Mouse (Mus musculus) adrenal gland, postnatal 10 days (tissue): ENCODE data around the gene Aloxe3. TPM values are rescaled to one million over a fixed set of nuclear protein-coding genes. Genes with fewer than 3 reads are reported as not detected.

Source experiments
- DNase-seq: peaks from one replicate; pipeline ENCODE4 v3.0.0; 2021; ENCODE audit warnings: mixed read lengths
- total RNA-seq, 2 experiments: library from RNA; stranded (reverse); gene quantifications; 2 replicates each; pipeline ENCODE4 v1.2.3; 2021

Gene Aloxe3
- total RNA-seq, 2 experiments from 2014 or later: 0.60 to 0.76 TPM

GRCm38 (mm10) chr11:69125041-69125851 is 450 bp upstream of the Aloxe3 start:
- DNase-seq: peak; percentile 84

DNA sequence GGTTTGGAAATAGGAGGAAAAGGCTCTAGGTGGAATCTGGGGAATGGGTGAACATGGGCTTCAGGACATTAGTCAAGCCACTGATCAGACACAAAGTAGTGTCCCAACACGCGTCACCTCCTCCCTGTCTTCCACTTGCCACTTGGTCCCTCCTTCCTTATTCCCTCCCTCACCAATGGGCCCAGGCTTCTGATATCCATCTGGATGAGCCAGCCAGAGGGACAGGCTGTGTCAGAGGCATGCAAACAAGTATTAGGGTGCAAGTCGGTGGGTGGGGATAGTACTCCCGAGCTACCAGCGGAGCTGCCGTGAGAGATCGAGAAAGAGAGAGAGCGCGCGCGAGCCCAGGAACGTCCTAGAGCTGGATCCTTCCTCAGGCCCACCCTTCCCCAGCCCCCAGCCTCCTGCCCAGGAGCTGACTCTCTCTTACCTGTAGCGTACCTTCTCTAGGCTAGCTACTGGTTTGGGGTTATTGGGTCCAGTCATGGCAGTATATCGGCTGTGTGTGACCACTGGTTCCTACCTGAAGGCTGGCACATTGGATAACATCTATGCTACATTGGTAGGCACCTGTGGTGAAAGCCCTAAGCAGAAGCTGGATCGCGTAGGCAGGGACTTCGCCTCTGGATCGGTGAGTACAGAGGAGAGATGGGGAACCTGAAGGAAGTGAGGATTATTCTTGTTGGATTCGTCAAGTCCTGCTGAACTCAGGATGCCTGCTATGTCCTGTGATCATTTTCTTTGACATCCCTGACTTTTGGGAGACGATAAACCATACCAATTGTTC is 416 bp downstream of the Aloxe3 start:
- DNase-seq: peak; percentile 31

DNA sequence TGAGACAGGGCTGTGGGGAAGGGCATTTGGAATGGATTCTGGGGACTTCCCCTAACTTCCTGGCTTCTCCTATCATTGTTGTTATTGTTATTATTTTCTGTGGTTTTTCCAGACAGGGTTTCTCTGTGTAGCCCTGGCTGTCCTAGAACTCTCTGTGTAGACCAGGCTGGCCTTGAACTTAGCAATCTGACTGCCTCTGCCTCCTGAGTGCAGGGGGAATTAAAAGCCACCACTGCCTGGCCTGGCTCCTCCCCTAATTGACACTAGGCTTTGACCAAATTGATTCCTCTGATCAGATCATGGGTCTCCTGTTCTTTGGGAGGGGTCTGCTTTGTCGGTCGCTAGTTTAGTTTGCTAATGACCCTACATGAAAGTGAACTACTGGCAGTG is 1.0 kb downstream of the Aloxe3 start:
- no peak for DNase-seq

GRCm38 (mm10) chr11:69128426-69129122 is 2.9 kb downstream of the Aloxe3 start:
- no peak for DNase-seq

DNA sequence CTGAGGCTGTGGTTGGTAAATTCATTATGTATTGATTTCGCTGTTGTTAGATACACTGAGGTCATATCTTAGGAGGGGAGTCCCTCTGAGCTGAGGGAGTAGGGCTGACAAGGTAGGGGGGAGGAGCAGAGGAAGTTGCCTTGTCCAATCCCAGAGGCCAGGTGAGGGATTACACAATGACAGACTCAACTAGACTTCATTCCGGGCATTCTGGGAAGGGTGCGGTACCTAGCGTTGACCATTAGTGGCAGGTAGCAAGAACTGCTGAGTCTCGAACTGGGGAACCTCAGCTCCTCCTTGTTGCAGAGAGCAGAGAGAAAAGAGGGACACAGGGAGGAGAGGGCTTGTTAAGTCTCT is 7.8 kb downstream of the Aloxe3 start:
- no peak for DNase-seq

GRCm38 (mm10) chr11:69133923-69134621 is 8.4 kb downstream of the Aloxe3 start:
- DNase-seq: peak; percentile 74

- no peak for DNase-seq
Measured at GRCm38 (mm10) chr11:69134622-69134968, 8.9 kb downstream of the Aloxe3 start.

DNA sequence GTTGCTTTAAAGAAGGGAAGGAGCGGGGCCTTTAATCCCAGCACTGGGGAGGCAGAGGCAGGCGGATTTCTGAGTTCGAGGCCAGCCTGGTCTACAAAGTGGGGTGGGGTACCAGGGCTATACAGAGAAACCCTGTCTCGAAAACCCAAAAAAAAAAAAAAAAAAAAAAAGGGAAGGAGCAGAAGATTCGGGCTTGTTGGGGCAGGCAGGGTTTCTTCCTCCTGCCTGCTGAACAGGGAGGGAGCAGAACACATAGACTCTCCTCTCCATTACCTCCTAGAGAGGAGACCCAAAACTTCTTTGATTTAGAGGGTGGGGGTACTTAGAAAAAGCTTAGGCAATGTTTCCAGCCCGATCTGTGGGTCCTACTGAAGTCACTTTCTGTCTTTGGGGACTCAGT is 9.7 kb downstream of the Aloxe3 start:
- DNase-seq: no peak

- peak; percentile 35 for DNase-seq
Measured at GRCm38 (mm10) chr11:69147546-69147945, 21.9 kb downstream of the Aloxe3 start.

- peak; percentile 45 for DNase-seq
Measured at GRCm38 (mm10) chr11:69148451-69148960, 22.8 kb downstream of the Aloxe3 start.

GRCm38 (mm10) chr11:69149728-69150127 is 24.0 kb downstream of the Aloxe3 start:
- DNase-seq: no peak

- DNase-seq: peak; percentile 83
Measured at GRCm38 (mm10) chr11:69150444-69150843, 24.7 kb downstream of the Aloxe3 start.

DNA sequence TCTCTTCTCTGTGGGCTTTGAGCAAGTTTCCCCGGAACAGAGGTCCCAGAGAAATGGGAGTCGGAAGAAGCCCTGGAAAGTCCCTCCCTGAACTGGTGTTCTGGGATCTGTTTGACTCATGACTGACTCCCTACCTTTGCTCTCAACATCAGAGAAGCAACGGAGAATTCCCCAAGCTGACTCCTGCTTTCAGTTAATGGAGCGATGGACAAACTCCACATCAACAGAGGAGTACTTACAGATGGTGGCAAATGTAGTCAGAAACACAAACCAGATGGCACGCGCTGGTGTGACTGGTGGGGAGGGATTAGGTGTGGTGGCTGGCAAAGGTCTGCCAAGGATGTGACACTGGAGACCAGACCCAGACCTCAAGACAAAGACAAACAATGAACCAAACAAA is 25.3 kb downstream of the Aloxe3 start:
- DNase-seq: no peak

- no peak for DNase-seq
Measured at GRCm38 (mm10) chr11:69153831-69154230, 28.1 kb downstream of the Aloxe3 start.

- DNase-seq: no peak
Measured at GRCm38 (mm10) chr11:69155351-69155750, 29.7 kb downstream of the Aloxe3 start.

DNA sequence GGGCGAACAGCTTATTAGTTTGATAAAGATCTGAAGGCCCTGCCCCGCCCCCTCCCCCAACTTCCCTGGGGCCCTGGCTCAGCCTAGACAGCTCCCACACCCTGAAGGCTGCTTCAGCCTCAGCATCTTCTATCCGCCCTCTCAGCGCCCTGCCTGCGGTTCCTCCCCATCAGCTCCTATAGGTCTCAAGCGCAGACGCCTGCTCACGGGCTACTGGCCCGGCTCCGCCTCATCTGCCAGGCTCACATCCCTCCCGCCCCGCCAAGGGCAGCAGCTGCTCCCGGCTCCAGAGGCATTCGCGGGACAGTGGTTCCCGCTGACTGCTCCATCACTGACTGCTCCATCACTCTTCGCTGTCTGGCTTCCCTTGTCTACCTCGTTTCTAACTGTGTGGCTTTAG is 31.1 kb downstream of the Aloxe3 start, which contains the start of gene Alox12b:
Alox12b (plus strand) TSS at position 190 of the 400 bp plus-strand sequence.
- DNase-seq: peak; percentile 22

DNA sequence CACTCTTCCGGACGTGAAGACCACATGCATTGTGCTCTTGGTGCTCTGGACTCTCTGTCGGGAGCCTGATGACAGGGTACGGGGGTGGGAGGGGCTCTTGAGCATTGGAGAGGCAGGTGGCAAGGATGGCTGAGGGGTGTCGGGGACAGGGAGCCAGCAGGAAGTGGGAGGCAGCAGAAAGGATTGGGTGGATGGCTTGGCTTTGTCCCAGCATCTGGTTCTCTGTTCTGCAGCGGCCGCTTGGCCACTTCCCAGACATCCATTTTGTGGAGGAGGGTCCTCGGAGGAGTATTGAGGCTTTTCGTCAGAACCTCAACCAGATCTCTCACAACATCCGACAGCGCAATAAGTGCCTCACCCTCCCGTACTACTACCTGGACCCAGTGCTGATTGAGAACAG is 43.6 kb downstream of the Aloxe3 start:
- DNase-seq: no peak

DNA sequence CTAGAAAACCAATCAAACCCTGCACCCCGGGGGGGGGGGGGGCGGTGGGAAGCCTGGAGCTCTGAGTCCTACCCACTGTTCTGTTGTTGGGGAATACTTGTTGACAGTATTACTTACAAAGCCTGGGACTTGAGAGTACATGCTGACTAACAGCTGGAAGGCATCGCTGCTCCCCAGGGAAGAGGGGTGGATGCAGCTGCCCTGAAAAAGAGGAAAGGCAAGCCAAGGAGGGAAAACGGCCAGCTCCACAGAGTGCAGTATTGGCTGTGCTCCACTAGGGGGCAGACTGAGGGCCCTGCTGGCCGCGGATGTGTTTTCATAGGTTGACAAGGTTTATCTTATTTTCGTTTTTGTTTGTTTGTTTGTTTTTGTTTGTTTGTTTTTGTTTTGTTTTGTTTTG is 45.9 kb downstream of the Aloxe3 start:
- peak; percentile 82 for DNase-seq

DNA sequence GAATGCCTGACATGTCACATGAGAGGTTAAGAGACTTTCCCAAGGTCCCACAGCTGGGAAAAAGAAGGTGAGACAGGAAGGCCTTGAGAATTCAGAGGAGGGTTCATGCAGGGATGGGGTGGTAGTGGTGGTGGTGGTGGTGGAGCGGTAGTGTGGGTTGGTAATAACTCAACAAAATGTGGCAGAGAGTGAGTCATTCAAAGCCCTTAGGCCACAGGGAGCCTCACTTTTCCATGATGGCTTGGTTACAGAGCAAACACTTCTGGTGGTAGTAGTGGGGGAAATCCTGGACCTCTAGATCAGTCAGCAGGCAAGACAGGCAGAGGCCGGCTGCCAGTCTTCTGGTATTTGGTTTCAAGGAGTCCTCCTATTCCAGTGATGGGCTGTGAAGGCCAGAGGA is 46.9 kb downstream of the Aloxe3 start:
- no peak for DNase-seq

GRCm38 (mm10) chr11:69174722-69175121 is 49.0 kb downstream of the Aloxe3 start:
- DNase-seq: no peak

DNA sequence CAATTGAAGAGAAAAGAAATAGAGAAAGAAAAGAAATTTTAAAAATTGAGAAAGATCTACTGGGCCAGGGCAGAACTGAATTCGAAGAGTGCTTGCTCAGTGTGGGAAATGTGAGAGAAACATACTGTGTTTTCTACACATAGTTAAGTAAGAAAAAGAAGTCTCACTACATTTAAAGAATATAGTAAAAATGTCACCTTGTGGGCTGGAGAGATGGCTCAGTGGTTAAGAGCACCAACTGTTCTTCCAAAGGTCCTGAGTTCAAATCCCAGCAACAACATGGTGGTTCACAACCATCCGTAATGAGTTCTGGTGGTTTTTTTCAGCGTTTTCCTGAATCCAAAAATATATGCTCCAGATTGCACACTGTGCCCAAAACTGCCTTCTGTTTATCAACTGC is 52.8 kb downstream of the Aloxe3 start:
- no peak for DNase-seq

GRCm38 (mm10) chr11:69179512-69179911 is 53.8 kb downstream of the Aloxe3 start:
- DNase-seq: no peak
